Mouse (Mus musculus) liver, postnatal 0 days (tissue): ENCODE data around the gene Gas2.

Experiments used
- CTCF ChIP-seq: sonication (generic); IDR thresholded peaks from 2 replicates; pipeline ENCODE4 v1.5.1; 2016; ENCODE audit warnings: antibody characterized with exemption, low read depth
- EP300 ChIP-seq: IDR thresholded peaks from 2 replicates; pipeline ENCODE4 v1.6.1; 2016; ENCODE audit warnings: antibody characterized with exemption, low read depth, mild to moderate bottlenecking

DNA sequence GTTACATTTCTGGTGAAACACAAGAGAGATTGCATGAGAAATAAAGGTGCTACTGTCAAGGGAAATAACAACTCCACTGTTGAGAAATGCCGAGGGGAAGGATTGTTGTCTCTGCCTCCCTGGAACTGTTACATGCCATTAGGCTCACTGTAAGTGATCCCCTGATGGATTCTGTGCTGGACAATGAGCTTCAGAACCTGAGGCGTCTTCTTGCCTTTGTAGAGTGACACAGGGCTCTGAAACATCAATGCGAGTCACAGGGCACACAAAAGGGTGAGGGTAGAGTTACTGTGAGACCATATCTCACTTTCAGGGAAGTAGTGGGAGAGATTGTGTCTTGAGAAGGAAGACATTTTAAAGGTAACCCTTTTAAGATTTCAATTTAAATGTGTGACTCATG is 23.5 kb downstream of the Gas2 start:
- TF ChIP-seq CTCF (no peak), EP300 (no peak)
